8 mouse cellular contexts compared by ENCODE assay signal in the genomic region with DNA sequence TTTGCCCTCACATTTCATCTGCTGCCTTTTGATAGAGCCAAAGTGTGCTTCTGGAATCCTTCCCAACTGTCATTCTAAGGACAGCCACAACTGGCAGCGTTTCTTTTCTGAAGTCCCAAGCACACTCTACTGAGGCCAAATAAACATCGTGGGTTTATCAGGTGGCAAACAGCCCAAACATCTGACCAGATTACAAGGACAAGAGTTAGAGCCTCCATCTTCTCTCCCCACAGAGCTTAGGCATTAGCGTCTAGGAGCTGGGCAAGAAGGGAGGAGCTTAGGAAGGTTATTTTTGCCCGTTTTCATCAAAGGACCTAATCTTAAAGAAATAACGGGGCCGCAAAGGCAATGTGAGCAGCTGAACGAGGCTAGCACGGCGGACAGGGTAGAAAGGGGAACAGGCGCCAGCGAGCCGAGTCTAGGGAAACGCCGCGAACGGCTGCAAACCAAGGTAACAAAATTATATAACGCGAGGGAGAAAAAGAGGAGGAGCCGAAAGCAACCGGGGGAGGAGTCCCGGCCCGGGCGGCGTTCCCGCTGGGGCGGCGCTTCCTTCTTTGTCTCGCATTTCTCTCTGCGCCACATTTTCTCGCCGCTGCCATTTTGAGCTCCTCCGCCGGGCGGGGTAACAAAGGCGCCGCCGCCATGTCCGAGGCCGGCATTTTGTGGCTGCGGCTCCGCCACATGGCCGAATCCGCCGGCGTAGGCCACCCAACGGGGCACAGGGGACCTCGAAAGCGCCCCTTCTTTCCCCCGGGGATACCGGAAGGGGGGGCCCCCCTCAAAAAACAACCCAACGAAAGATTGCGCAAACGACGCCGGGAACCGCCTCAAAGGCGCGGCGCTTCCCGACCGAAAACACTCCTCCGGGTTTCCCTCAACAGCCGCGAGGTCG. TPM values are rescaled to one million over a fixed set of nuclear protein-coding genes. Genes with fewer than 3 reads are reported as not detected.
DNase-seq lines count a peak whose midpoint lies in the region; ATAC-seq lines count a peak whose summit lies in the region.

No protein-coding gene starts in this region.

- ATAC-seq in hindbrain, embryonic 11.5 days (ENCODE audit: low FRiP score): no peak

- H3K4me2 ChIP-seq in hindbrain, embryonic 11.5 days (replicated peaks; ENCODE audit: low read depth, low read length): peak overlapping the region; percentile 45

- under 1% methylated on average over 65 of the region's 65 CpGs for WGBS in hindbrain, embryonic 11.5 days

- H3K4me3 ChIP-seq in hindbrain, embryonic 11.5 days (ENCODE audit: low read depth, low read length): peak overlapping the region; percentile 98

- 0 out of 2 replicates have a peak, but pooled peaks cover 2% of the 10 kb centered on the region for H3K4me1 ChIP-seq in hindbrain, embryonic 11.5 days (replicated peaks; ENCODE audit: control insufficient read depth, insufficient read depth, low read length)

- H3K9me3 ChIP-seq in hindbrain, embryonic 11.5 days (ENCODE audit: control insufficient read depth, low read length): no peaks in the 10 kb centered on the region

- H3K9ac ChIP-seq in hindbrain, embryonic 11.5 days (ENCODE audit: low read depth, low read length): peak overlapping the region; percentile 100

- H3K27ac ChIP-seq in hindbrain, embryonic 11.5 days (ENCODE audit: low read depth, low read length): peak overlapping the region; percentile 98

- H3K27me3 ChIP-seq in hindbrain, embryonic 11.5 days (ENCODE audit: control insufficient read depth, insufficient read depth, low read length): no peaks in the 10 kb centered on the region

- DNase-seq in MN1 (ENCODE audit: low spot score): peak; percentile 87
- peak; percentile 91 for DNase-seq in cerebellum, adult 9-10 months
- DNase-seq in frontal cortex, adult 2 months (ENCODE audit: extremely low spot score in 1 of 2, low spot score in 1 of 2): peak; percentile 64 to 88
- peak; percentile 85 for DNase-seq in hindbrain, embryonic 11.5 days (ENCODE audit: low spot score)
- DNase-seq in layer of hippocampus, postnatal 14 days (ENCODE audit: low spot score in 2 of 2): peak; percentile 87 to 91
- DNase-seq in lung, postnatal 10 days: peak; percentile 94
- peak; percentile 88 for DNase-seq in ovary, postnatal 14 days (ENCODE audit: low spot score)
- DNase-seq in thymus, postnatal 10 days (ENCODE audit: low spot score in 2 of 2): peak; percentile 87 to 90

- peaks cover 12% of the 10 kb centered on the region for H3K36me3 ChIP-seq in hindbrain, embryonic 11.5 days (ENCODE audit: control insufficient read depth, insufficient read depth, low read length)

RNA-seq across cellular contexts. Expression of a gene that starts 1.6 kb away (rescaled TPM):
- polyA plus RNA-seq in frontal cortex, adult 2 months (2012; rRNA removed): 601 and 664 TPM in 2 replicates
- polyA plus RNA-seq in hindbrain, embryonic 11.5 days (2014; fragmentation: Nextera tagmentation; extraction: Ambion mirVana): 544 and 600 TPM in 2 replicates
- 100 to 1,000 TPM; 684 to 691 TPM for total RNA-seq in layer of hippocampus, postnatal 14 days (2021)

RNA-seq across cellular contexts. Expression of a gene that starts 1.7 kb away (rescaled TPM):
- polyA plus RNA-seq in frontal cortex, adult 2 months (2012; rRNA removed): 22.3 and 23.1 TPM in 2 replicates
- polyA plus RNA-seq in hindbrain, embryonic 11.5 days (2014; fragmentation: Nextera tagmentation; extraction: Ambion mirVana): 19.4 and 22.5 TPM in 2 replicates
- 10 to 100 TPM; 12.9 to 15.1 TPM for total RNA-seq in layer of hippocampus, postnatal 14 days (2021)

RNA-seq across cellular contexts. Expression of a gene that starts 8.0 kb away (rescaled TPM):
- 5.6 and 5.9 TPM in 2 replicates for polyA plus RNA-seq in frontal cortex, adult 2 months (2012; rRNA removed)
- 9.5 and 11.0 TPM in 2 replicates for polyA plus RNA-seq in hindbrain, embryonic 11.5 days (2014; fragmentation: Nextera tagmentation; extraction: Ambion mirVana)
- total RNA-seq in layer of hippocampus, postnatal 14 days (2021): 1 to 10 TPM; 3.3 to 5.3 TPM

RNA-seq across cellular contexts. Expression of a gene that starts 36.4 kb away (rescaled TPM):
- 0.15 and 0.78 TPM in 2 replicates for polyA plus RNA-seq in frontal cortex, adult 2 months (2012; rRNA removed)
- 1.1 and 2.0 TPM in 2 replicates for polyA plus RNA-seq in hindbrain, embryonic 11.5 days (2014; fragmentation: Nextera tagmentation; extraction: Ambion mirVana)
- not detected for total RNA-seq in layer of hippocampus, postnatal 14 days (2021)

RNA-seq across cellular contexts. Expression of a gene that starts 37.0 kb away (rescaled TPM):
- polyA plus RNA-seq in frontal cortex, adult 2 months (2012; rRNA removed): 17.0 and 20.1 TPM in 2 replicates
- 19.0 and 20.3 TPM in 2 replicates for polyA plus RNA-seq in hindbrain, embryonic 11.5 days (2014; fragmentation: Nextera tagmentation; extraction: Ambion mirVana)
- 10 to 100 TPM; 17.4 to 20.6 TPM for total RNA-seq in layer of hippocampus, postnatal 14 days (2021)
